Mouse (Mus musculus): ENCODE results near the gene Grin2b. TPM values are rescaled to one million over a fixed set of nuclear protein-coding genes. Genes with fewer than 3 reads are reported as not detected.

Gene Grin2b
- polyA plus RNA-seq (2012; fragmentation: generic; extraction: Trizol) = not detected
- long read RNA-seq, experiment 1 = 0 reads
- long read RNA-seq, experiment 2 = 0 reads

GRCm38 (mm10) chr6:136173191-136173896 is at the start of gene Grin2b:
Grin2b (minus strand) TSS chr6:136173511.
- Histone ChIP-seq H3K27me3 (ENCODE audit: control insufficient read depth, insufficient read depth, insufficient read length) (no peaks in the 10 kb centered on the region), H3K79me3 (ENCODE audit: low read depth) (no peaks in the 10 kb centered on the region), H3K36me3 (ENCODE audit: control insufficient read depth, insufficient read depth) (no peaks in the 10 kb centered on the region), H3K79me2 (ENCODE audit: control insufficient read depth, insufficient read depth) (no peaks in the 10 kb centered on the region), H3K4me3 (ENCODE audit: insufficient read depth, poor library complexity, severe bottlenecking) (no peak within 1 kb of the TSS), H3ac (ENCODE audit: control insufficient read depth, insufficient read length, low read depth) (no peak within 1 kb of the TSS)
- TF ChIP-seq CEBPB (IDR thresholded peaks at IDR 0.05; ENCODE audit: low read depth) (no peak), MAX (IDR thresholded peaks at IDR 0.05) (no peak), MYOD1 (IDR thresholded peaks at IDR 0.05; ENCODE audit: control insufficient read depth, insufficient read length, low read depth) (no peak), CTCF (IDR thresholded peaks at IDR 0.05; ENCODE audit: control insufficient read depth, insufficient read depth, insufficient read length) (no peak), USF1 (IDR thresholded peaks at IDR 0.05; ENCODE audit: low read depth) (no peak), FOSL1 (IDR thresholded peaks at IDR 0.05; ENCODE audit: insufficient read depth, low read length, poor library complexity, severe bottlenecking) (no peak), MYOG (IDR thresholded peaks at IDR 0.05; ENCODE audit: control insufficient read depth, extremely low read depth, insufficient read length) (no peak)

GRCm38 (mm10) chr6:136221894-136222293 is 48.6 kb upstream of the Grin2b start:
- no peaks in the 10 kb centered on the region for H3K79me2 ChIP-seq (ENCODE audit: control insufficient read depth, insufficient read depth)
- H3K79me3 ChIP-seq (ENCODE audit: low read depth) = no peaks in the 10 kb centered on the region
- no peaks in the 10 kb centered on the region for H3K27me3 ChIP-seq (ENCODE audit: control insufficient read depth, insufficient read depth, insufficient read length)
- no peak overlapping the region for H3K4me3 ChIP-seq (ENCODE audit: insufficient read depth, poor library complexity, severe bottlenecking)
- H3K36me3 ChIP-seq (ENCODE audit: control insufficient read depth, insufficient read depth) = no peaks in the 10 kb centered on the region
- H3ac ChIP-seq (ENCODE audit: control insufficient read depth, insufficient read length, low read depth) = no peak overlapping the region
- TF ChIP-seq MYOD1 (IDR thresholded peaks at IDR 0.05; ENCODE audit: control insufficient read depth, insufficient read length, low read depth) = no peak
- TF ChIP-seq CTCF (IDR thresholded peaks at IDR 0.05; ENCODE audit: control insufficient read depth, insufficient read depth, insufficient read length) = no peak
- no peak for TF ChIP-seq MAX (IDR thresholded peaks at IDR 0.05)
- TF ChIP-seq USF1 (IDR thresholded peaks at IDR 0.05; ENCODE audit: low read depth) = no peak
- no peak for TF ChIP-seq FOSL1 (IDR thresholded peaks at IDR 0.05; ENCODE audit: insufficient read depth, low read length, poor library complexity, severe bottlenecking)
- TF ChIP-seq CEBPB (IDR thresholded peaks at IDR 0.05; ENCODE audit: low read depth) = no peak
- no peak for TF ChIP-seq MYOG (IDR thresholded peaks at IDR 0.05; ENCODE audit: control insufficient read depth, extremely low read depth, insufficient read length)

DNA sequence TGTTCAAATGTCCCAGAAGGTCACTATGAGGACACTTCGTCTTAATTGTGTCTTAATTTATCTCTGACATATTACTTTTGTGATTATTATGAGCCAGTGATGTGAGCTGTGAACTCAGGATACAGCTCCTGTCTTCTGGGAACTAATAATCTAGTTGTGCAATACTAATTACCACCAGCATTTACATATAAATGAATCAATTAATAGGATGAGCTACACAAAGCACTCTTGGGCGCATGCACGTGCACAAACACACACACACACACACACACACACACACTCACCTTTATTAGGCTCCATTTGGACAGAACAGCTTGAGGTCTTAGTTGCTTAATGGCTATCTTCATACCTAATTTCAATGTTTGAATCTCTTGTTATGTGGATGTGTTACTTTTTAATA is 37.1 kb upstream of the Grin2b start:
- Histone ChIP-seq H3K36me3 (ENCODE audit: control insufficient read depth, insufficient read depth) (no peaks in the 10 kb centered on the region), H3K79me3 (ENCODE audit: low read depth) (no peaks in the 10 kb centered on the region), H3ac (ENCODE audit: control insufficient read depth, insufficient read length, low read depth) (no peak overlapping the region), H3K4me3 (ENCODE audit: insufficient read depth, poor library complexity, severe bottlenecking) (no peak overlapping the region), H3K27me3 (ENCODE audit: control insufficient read depth, insufficient read depth, insufficient read length) (no peaks in the 10 kb centered on the region), H3K79me2 (ENCODE audit: control insufficient read depth, insufficient read depth) (no peaks in the 10 kb centered on the region)
- TF ChIP-seq CEBPB (IDR thresholded peaks at IDR 0.05; ENCODE audit: low read depth) = no peak
- TF ChIP-seq FOSL1 (IDR thresholded peaks at IDR 0.05; ENCODE audit: insufficient read depth, low read length, poor library complexity, severe bottlenecking) = no peak
- TF ChIP-seq MAX (IDR thresholded peaks at IDR 0.05) = no peak
- no peak for TF ChIP-seq CTCF (IDR thresholded peaks at IDR 0.05; ENCODE audit: control insufficient read depth, insufficient read depth, insufficient read length)
- no peak for TF ChIP-seq MYOD1 (IDR thresholded peaks at IDR 0.05; ENCODE audit: control insufficient read depth, insufficient read length, low read depth)
- no peak for TF ChIP-seq MYOG (IDR thresholded peaks at IDR 0.05; ENCODE audit: control insufficient read depth, extremely low read depth, insufficient read length)
- no peak for TF ChIP-seq USF1 (IDR thresholded peaks at IDR 0.05; ENCODE audit: low read depth)

DNA sequence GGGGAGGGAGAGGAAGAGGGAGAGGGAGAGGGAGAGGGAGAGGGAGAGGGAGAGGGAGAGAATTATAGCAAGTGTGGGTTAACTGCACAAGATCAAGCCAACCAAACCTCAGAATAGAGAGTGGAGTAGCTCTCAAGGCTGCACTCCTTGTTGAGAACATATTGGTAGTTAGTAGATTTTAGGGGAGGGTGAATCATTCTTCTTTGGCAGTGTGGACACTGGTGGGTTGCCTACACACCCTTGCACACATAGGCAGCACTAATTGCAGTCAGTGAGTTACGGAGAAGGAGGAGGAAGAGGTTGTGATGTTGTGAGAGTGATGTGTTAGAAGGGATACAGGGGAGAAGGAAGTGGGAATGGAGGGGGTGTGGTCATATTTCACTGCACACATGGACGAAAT is 26.5 kb upstream of the Grin2b start:
- H3K36me3 ChIP-seq (ENCODE audit: control insufficient read depth, insufficient read depth) = no peaks in the 10 kb centered on the region
- H3K79me2 ChIP-seq (ENCODE audit: control insufficient read depth, insufficient read depth) = no peaks in the 10 kb centered on the region
- H3ac ChIP-seq (ENCODE audit: control insufficient read depth, insufficient read length, low read depth) = no peak overlapping the region
- H3K4me3 ChIP-seq (ENCODE audit: insufficient read depth, poor library complexity, severe bottlenecking) = no peak overlapping the region
- H3K79me3 ChIP-seq (ENCODE audit: low read depth) = no peaks in the 10 kb centered on the region
- no peaks in the 10 kb centered on the region for H3K27me3 ChIP-seq (ENCODE audit: control insufficient read depth, insufficient read depth, insufficient read length)
- TF ChIP-seq MYOD1 (IDR thresholded peaks at IDR 0.05; ENCODE audit: control insufficient read depth, insufficient read length, low read depth) (no peak), CEBPB (IDR thresholded peaks at IDR 0.05; ENCODE audit: low read depth) (no peak), FOSL1 (IDR thresholded peaks at IDR 0.05; ENCODE audit: insufficient read depth, low read length, poor library complexity, severe bottlenecking) (no peak), CTCF (IDR thresholded peaks at IDR 0.05; ENCODE audit: control insufficient read depth, insufficient read depth, insufficient read length) (no peak), MYOG (IDR thresholded peaks at IDR 0.05; ENCODE audit: control insufficient read depth, extremely low read depth, insufficient read length) (no peak), MAX (IDR thresholded peaks at IDR 0.05) (no peak), USF1 (IDR thresholded peaks at IDR 0.05; ENCODE audit: low read depth) (no peak)

DNA sequence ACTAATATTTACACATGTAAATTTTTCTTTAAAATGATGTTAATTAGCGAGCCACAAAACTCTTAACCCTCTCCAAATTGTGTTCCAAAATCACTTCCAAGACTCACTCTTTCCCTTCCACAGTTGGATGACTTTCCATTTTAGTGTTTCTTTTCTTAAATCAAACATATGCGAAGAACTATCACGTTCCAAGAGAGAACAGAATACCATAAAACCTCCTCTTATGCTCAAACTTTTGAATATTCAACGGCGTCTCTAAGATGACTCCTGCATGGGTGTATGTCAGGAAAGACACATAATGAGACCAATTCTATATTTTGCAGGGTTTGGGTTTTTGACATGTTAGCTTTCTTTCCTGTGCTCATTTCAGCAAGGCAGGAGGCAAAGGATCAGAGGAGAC is 21.3 kb upstream of the Grin2b start:
- Histone ChIP-seq H3K4me3 (ENCODE audit: insufficient read depth, poor library complexity, severe bottlenecking) (no peak overlapping the region), H3K79me3 (ENCODE audit: low read depth) (no peaks in the 10 kb centered on the region), H3K79me2 (ENCODE audit: control insufficient read depth, insufficient read depth) (no peaks in the 10 kb centered on the region), H3K36me3 (ENCODE audit: control insufficient read depth, insufficient read depth) (no peaks in the 10 kb centered on the region), H3K27me3 (ENCODE audit: control insufficient read depth, insufficient read depth, insufficient read length) (no peaks in the 10 kb centered on the region), H3ac (ENCODE audit: control insufficient read depth, insufficient read length, low read depth) (no peak overlapping the region)
- TF ChIP-seq MYOD1 (IDR thresholded peaks at IDR 0.05; ENCODE audit: control insufficient read depth, insufficient read length, low read depth) (no peak), CTCF (IDR thresholded peaks at IDR 0.05; ENCODE audit: control insufficient read depth, insufficient read depth, insufficient read length) (no peak), MAX (IDR thresholded peaks at IDR 0.05) (no peak), FOSL1 (IDR thresholded peaks at IDR 0.05; ENCODE audit: insufficient read depth, low read length, poor library complexity, severe bottlenecking) (no peak), CEBPB (IDR thresholded peaks at IDR 0.05; ENCODE audit: low read depth) (no peak), USF1 (IDR thresholded peaks at IDR 0.05; ENCODE audit: low read depth) (no peak)
